Mouse (Mus musculus): ENCODE measurements around the gene Cmah.

- no peak for TF ChIP-seq POLR2A (IDR thresholded peaks at IDR 0.05; ENCODE audit: insufficient read length, low read depth)
- TF ChIP-seq MYOD1 (IDR thresholded peaks at IDR 0.05; ENCODE audit: control insufficient read depth in 1 of 3, insufficient read length in 2 of 3, low read depth in 2 of 3), result peak in 1 of 3 experiments; percentile 64
- TF ChIP-seq TCF12 (IDR thresholded peaks at IDR 0.05; ENCODE audit: insufficient read depth, poor library complexity, severe bottlenecking), result no peak
- TF ChIP-seq E2F4 (IDR thresholded peaks at IDR 0.05; ENCODE audit: insufficient read depth), result no peak
- TF ChIP-seq SRF (IDR thresholded peaks at IDR 0.05; ENCODE audit: control insufficient read depth, insufficient read length, low read depth), result no peak
- no peak for TF ChIP-seq MAX (IDR thresholded peaks at IDR 0.05; ENCODE audit: low read depth)
Measured at GRCm38 (mm10) chr13:24526916-24527315, 199.7 kb downstream of the Cmah start.

All from myocyte (in vitro differentiated cells).